Mouse (Mus musculus) lung, embryonic 14.5 days (tissue): ENCODE results near the gene Arih1. TPM values are rescaled to one million over a fixed set of nuclear protein-coding genes. Genes with fewer than 3 reads are reported as not detected.

Experiments
- ATAC-seq: fragments of 200-750 bp; cut with Nextera tagmentation; 2 replicates; pipeline ENCODE4 v1.8.0; 2017; ENCODE audit warnings: mild to moderate bottlenecking, moderate TSS enrichment, moderate library complexity; ENCODE audit not compliant: insufficient read depth
- DNase-seq: peaks from one replicate; pipeline ENCODE4 v3.0.0-alpha.2; 2015
- H3K27ac ChIP-seq: fragments of 300-500 bp; sonication (generic); 2 replicates; pipeline ENCODE4 v1.5.1; 2014; ENCODE audit warnings: low read depth, mild to moderate bottlenecking, moderate library complexity
- H3K27me3 ChIP-seq: fragments of 300-500 bp; sonication (generic); 2 replicates; pipeline ENCODE4 v1.6.1; 2014; ENCODE audit warnings: low read length, control low read depth; ENCODE audit not compliant: insufficient read depth
- H3K36me3 ChIP-seq: fragments of 300-500 bp; sonication (generic); 2 replicates; pipeline ENCODE4 v1.6.1; 2014; ENCODE audit warnings: control low read depth; ENCODE audit not compliant: insufficient read depth
- H3K4me1 ChIP-seq: fragments of 300-500 bp; sonication (generic); 2 replicates; pipeline ENCODE4 v1.6.1; 2014; ENCODE audit warnings: antibody characterized with exemption, control low read depth; ENCODE audit not compliant: insufficient read depth
- H3K4me2 ChIP-seq: fragments of 300-500 bp; sonication (generic); 2 replicates; pipeline ENCODE4 v1.6.1; 2014; ENCODE audit warnings: mild to moderate bottlenecking
- H3K4me3 ChIP-seq: fragments of 300-500 bp; sonication (generic); 2 replicates; pipeline ENCODE4 v1.5.1; 2014; ENCODE audit warnings: low read depth, low read length
- H3K9ac ChIP-seq: fragments of 300-500 bp; sonication (generic); 2 replicates; pipeline ENCODE4 v1.6.1; 2014
- H3K9me3 ChIP-seq: fragments of 300-500 bp; sonication (generic); 2 replicates; pipeline ENCODE4 v1.6.1; 2016; ENCODE audit warnings: low read depth, low read length, control low read depth
- CTCF ChIP-seq: IDR thresholded peaks from 2 replicates; pipeline ENCODE4 v1.5.1; 2016; ENCODE audit warnings: antibody characterized with exemption, low read depth
- WGBS: fragments of 180-500 bp; shearing (Covaris S2); extraction: QIAGEN DNeasy Blood & Tissue Kit; methylation state at CpG from one replicate; pipeline ENCODE4 v1.1.7; 2014; 5-methylcytosine and 5-hydroxymethylcytosine counted together
- polyA plus RNA-seq: library from polyadenylated mRNA; unstranded; fragments of >200 nt; fragmentation: Nextera tagmentation; extraction: Ambion mirVana; gene quantifications from 2 replicates; pipeline ENCODE4 v1.2.1, GENCODE M21; 2014

Gene Arih1
- polyA plus RNA-seq: 17.8 and 20.2 TPM in 2 replicates

- peak; percentile 99 for DNase-seq
- Histone ChIP-seq H3K27me3 (no peaks in the 10 kb centered on the region), H3K27ac (peak within 1 kb of the TSS; percentile 99), H3K4me3 (peak within 1 kb of the TSS; percentile 99), H3K4me1 (0 out of 2 replicates have a peak, but pooled peaks cover 4% of the 10 kb centered on the region), H3K4me2 (peak within 1 kb of the TSS; percentile 93), H3K9me3 (no peaks in the 10 kb centered on the region), H3K9ac (peak within 1 kb of the TSS; percentile 98), H3K36me3 (0 out of 2 replicates have a peak, but pooled peaks cover 3% of the 10 kb centered on the region)
- ATAC-seq: peak; percentile 99
- no peak for TF ChIP-seq CTCF
- whole genome bisulfite sequencing: under 1% methylated on average over 56 of the region's 56 CpGs
These were observed at the start of gene Arih1 for GRCm38 (mm10) chr9:59486549-59487065. Gene Arih1, minus strand, starts transcription at chr9:59486618.

DNA sequence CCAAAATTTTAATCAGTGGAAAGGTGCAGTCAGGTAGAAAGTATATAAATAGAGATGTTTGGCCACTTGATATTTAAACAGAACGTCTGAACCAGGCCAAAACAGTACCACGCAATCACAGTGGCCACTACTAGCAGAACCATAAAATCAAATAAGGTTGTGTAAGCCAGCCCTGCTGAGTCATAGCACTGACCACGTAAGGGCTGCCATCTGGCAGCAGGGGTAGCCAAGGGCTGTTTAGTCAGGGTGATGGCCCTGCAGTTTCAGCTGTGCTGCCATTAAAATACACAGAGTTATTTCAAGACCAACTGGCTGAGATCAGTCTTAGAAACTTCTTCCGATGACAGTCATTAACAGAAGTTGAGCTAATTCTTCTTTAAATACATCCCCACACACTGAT is 47.5 kb upstream of the Arih1 start:
- TF ChIP-seq CTCF: no peak
- no peak overlapping the region for H3K4me2 ChIP-seq
- H3K4me3 ChIP-seq: no peak overlapping the region
- no peak for ATAC-seq
- H3K27me3 ChIP-seq: no peaks in the 10 kb centered on the region
- WGBS: 77% methylated on average over 4 of the region's 4 CpGs
- DNase-seq: no peak
- H3K4me1 ChIP-seq: no peaks in the 10 kb centered on the region
- H3K36me3 ChIP-seq: no peaks in the 10 kb centered on the region
- H3K9me3 ChIP-seq: no peaks in the 10 kb centered on the region
- H3K9ac ChIP-seq: no peak overlapping the region
- no peak overlapping the region for H3K27ac ChIP-seq

- TF ChIP-seq CTCF: no peak
- no peak overlapping the region for H3K9ac ChIP-seq
- no peak overlapping the region for H3K4me2 ChIP-seq
- DNase-seq (no peak), ATAC-seq (no peak)
- H3K4me3 ChIP-seq: no peak overlapping the region
- H3K4me1 ChIP-seq: no peaks in the 10 kb centered on the region
- no peak overlapping the region for H3K27ac ChIP-seq
- WGBS: 72% methylated on average over 2 of the region's 2 CpGs
- H3K9me3 ChIP-seq: no peaks in the 10 kb centered on the region
- H3K36me3 ChIP-seq: no peaks in the 10 kb centered on the region
- H3K27me3 ChIP-seq: no peaks in the 10 kb centered on the region
These were observed 47.0 kb upstream of the Arih1 start for GRCm38 (mm10) chr9:59533422-59533821.

DNA sequence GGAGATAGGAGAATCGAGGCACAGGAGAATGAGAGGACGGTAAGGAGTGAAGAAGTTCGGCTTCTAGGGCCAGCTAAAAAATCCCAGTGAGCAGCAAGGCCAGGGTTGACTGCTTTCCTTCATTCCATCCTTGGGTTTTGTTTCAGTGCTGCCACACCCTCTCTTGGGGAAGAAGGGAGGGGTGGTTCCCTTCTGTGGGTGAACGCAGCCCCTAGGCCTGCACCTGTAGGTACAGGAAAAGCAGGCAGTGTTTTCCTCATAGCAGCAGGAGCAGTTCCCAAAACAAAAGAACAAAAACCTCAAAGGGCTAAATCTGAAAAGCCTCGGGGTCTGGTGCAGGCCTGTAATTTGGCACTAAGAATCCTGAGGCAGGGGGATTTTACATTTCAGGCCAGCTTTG is 45.2 kb upstream of the Arih1 start:
- Histone ChIP-seq H3K4me3 (no peak overlapping the region), H3K9ac (no peak overlapping the region), H3K36me3 (no peaks in the 10 kb centered on the region), H3K4me2 (no peak overlapping the region), H3K27me3 (no peaks in the 10 kb centered on the region), H3K9me3 (no peaks in the 10 kb centered on the region), H3K4me1 (no peaks in the 10 kb centered on the region), H3K27ac (no peak overlapping the region)
- no peak for DNase-seq
- 56% methylated on average over 5 of the region's 5 CpGs for WGBS
- no peak for ATAC-seq
- no peak for TF ChIP-seq CTCF

GRCm38 (mm10) chr9:59528274-59528673 is 41.9 kb upstream of the Arih1 start:
- Histone ChIP-seq H3K4me1 (no peaks in the 10 kb centered on the region), H3K27ac (no peak overlapping the region), H3K36me3 (no peaks in the 10 kb centered on the region), H3K4me3 (no peak overlapping the region), H3K4me2 (no peak overlapping the region), H3K9me3 (no peaks in the 10 kb centered on the region), H3K9ac (no peak overlapping the region), H3K27me3 (no peaks in the 10 kb centered on the region)
- no peak for TF ChIP-seq CTCF
- DNase-seq: no peak
- 82% methylated on average over 2 of the region's 2 CpGs for WGBS
- ATAC-seq: no peak

DNA sequence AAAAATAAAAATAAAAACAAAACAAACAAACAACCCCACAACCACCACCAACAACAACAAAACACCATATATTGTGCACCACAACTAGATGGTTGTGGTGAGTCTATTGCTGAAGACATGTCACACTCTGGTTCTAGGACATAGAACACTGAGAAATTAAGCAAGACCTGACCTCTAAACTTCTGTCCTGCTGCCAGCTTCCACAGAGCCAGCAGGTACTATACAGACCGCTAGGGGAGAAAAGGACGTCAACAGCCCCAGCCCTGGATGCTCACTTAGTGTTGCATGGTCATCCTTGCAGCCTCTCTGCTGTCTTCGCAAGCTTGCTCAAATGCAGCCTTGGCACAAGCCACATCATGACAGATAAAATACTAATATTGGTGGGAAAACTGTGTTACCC is 41.2 kb upstream of the Arih1 start:
- Histone ChIP-seq H3K36me3 (no peaks in the 10 kb centered on the region), H3K4me2 (no peak overlapping the region), H3K4me3 (no peak overlapping the region), H3K27me3 (no peaks in the 10 kb centered on the region), H3K27ac (no peak overlapping the region), H3K9ac (no peak overlapping the region), H3K9me3 (no peaks in the 10 kb centered on the region), H3K4me1 (no peaks in the 10 kb centered on the region)
- DNase-seq (no peak), ATAC-seq (no peak)
- TF ChIP-seq CTCF: no peak
- 86% methylated on average over 3 of the region's 3 CpGs for WGBS

DNA sequence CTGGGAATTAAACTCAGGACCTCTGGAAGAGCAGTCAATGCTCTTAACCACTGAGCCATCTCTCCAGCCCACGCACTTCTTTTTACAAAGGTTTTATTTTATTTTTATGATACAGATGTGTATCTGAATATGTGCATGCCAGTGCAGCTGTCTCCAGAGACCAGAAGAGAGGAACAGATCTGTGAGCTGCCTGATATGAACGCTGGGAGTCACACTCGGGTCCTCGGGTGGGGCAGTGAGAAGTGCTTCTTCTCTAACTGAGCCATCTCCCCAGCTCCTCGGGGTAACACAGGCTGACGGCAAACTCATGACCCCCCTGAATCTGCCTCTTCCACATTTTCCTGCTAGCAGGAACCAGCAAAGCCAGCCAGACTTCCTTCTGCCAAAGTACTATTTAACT is 40.3 kb upstream of the Arih1 start:
- no peak for TF ChIP-seq CTCF
- no peak for DNase-seq
- H3K4me3 ChIP-seq: no peak overlapping the region
- no peaks in the 10 kb centered on the region for H3K9me3 ChIP-seq
- no peak overlapping the region for H3K4me2 ChIP-seq
- H3K4me1 ChIP-seq: no peaks in the 10 kb centered on the region
- no peak overlapping the region for H3K9ac ChIP-seq
- no peaks in the 10 kb centered on the region for H3K36me3 ChIP-seq
- H3K27me3 ChIP-seq: no peaks in the 10 kb centered on the region
- ATAC-seq: no peak
- WGBS: 79% methylated on average over 6 of the region's 6 CpGs
- no peak overlapping the region for H3K27ac ChIP-seq

DNA sequence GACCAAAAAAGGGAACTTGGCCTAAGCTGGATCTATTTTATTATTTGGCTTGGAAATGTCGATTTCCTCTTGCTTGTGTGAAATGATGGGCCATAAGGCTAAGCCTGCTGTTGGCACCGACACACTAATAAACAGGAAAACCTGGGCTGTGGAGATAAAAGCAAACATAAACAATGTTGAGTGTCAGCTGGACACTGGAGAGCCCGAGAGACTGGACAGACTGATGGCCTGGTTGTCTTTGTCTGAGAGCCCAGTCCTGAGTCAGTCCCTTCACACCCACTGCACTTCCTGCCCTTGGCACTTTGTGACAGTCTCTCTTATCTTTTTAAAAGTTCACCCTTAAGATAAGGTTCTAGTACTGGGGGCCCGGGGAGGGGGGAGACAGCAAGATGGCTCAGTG is 36.5 kb upstream of the Arih1 start:
- Histone ChIP-seq H3K9me3 (no peaks in the 10 kb centered on the region), H3K4me3 (no peak overlapping the region), H3K36me3 (no peaks in the 10 kb centered on the region), H3K4me1 (no peaks in the 10 kb centered on the region), H3K9ac (no peak overlapping the region), H3K4me2 (no peak overlapping the region), H3K27ac (no peak overlapping the region), H3K27me3 (no peaks in the 10 kb centered on the region)
- ATAC-seq (no peak), DNase-seq (peak; percentile 37)
- 18% methylated on average over 4 of the region's 4 CpGs for WGBS
- TF ChIP-seq CTCF: no peak
